Mouse (Mus musculus) lung, postnatal 4 days (tissue): ENCODE results near the gene Foxd3.

Experiments
- DNase-seq, 2 experiments: peaks; one replicate each; pipeline ENCODE4 v3.0.0; 2021

Foxd3 gene

DNA sequence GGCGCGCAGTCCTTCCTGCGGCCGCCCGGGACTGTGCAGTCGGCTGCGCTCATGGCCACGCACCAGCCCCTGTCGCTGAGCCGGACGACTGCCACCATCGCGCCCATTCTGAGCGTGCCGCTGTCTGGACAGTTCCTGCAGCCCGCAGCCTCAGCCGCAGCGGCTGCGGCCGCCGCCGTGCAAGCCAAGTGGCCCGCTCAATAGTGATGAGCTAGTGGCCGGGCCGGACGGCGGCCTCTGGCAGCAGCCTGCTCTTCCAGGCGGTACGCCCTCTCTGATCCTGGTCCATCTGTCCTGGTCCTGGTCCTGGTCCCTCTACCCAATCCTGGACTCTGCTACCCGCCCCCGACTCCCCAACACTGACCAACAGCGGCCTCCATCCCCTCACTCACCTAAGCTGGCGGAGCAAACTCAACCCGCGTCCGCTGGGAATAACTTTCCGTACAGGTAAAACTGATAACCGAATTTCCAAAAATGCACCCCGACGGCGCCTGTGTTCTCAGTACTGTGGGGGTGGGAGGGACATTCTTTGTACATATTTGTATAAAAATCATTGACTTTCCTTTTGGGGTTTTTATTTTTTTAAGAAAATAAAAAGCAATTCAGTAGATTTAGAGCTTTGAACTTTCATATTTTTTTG lies 1.9 kb downstream of the Foxd3 start:
- DNase-seq: peak in 1 of 2 experiments; percentile 9

GRCm38 (mm10) chr4:99658881-99659280 lies 2.8 kb downstream of the Foxd3 start:
- DNase-seq: no peak

DNA sequence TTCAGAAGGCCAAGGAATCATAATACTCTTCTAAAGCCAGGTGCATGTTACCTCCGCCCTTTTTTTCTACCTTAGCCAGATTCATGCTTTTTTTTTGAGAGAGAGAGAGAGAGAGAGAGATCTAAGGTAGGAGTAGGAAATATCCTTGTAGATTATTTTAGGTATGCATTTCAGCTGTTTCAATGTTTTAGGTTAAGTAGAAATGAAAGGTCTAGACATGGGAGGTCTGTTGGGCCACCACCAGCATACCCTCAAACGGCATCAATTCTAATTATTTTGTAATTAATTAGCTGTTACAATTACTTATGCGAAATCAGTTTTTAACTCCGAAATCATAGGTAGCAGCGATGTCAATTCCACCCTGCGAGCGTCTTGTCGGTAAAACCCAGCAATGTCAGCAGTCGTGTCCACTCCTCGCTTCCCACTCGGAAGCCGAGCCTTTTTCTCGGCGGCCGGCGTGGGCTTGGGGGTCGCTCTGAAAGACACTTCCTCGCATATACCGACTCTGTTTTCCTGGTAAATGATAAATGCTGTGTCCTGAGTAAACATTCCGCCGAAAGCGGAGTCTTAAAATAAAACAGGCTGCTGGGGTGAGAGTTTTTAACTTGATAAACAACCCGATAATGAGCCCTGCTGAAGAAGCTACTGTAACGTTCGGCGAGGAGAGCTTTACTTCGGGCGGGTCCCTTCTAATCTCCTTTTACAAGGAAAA lies 3.4 kb downstream of the Foxd3 start:
- no peak for DNase-seq

GRCm38 (mm10) chr4:99660073-99660611 lies 4.0 kb downstream of the Foxd3 start:
- DNase-seq: peak; percentile 22 to 33

DNA sequence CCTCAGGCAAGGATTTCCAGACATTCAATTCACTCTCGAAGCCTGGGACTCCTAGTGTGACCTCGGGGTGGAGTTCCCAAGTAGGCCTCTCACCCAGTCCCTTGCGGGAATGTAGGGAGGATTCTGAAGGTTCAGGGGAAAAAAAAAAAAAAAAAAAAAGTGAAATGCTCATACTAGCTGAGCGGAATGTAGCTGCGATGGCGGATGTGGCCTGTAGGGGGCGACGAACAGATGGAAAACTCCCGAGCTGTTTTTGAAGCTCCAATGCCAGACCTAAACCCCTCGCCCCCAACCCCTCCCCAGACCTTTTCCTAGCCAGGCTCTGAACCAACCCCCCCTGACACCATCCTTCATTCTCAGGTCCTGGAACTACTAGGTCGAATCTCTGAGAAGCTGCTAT lies 4.9 kb downstream of the Foxd3 start:
- DNase-seq: peak; percentile 64 to 76

DNA sequence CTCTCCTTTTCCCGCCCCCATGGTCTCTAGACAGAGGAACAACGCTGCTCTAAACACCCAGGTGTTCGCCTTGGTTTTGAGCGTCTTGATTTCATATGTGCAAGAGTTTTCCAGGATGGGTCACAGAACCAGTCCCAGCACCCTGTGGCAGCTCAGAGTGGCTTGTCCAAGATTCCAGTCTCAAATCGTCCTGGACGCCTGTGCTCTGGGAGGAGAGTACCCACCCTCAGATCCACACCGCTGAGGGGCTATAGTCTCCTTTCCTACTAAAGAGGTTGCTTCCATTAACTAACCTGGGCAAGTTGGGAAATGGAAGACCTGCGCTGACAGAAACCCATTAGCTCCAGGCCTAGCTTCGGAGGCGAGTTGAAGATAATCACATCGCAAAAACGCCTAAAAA lies 5.9 kb downstream of the Foxd3 start:
- no peak for DNase-seq

- DNase-seq: no peak
These were observed 6.3 kb downstream of the Foxd3 start for GRCm38 (mm10) chr4:99662431-99662830.

GRCm38 (mm10) chr4:99662841-99663567 lies 6.9 kb downstream of the Foxd3 start:
- no peak for DNase-seq

DNA sequence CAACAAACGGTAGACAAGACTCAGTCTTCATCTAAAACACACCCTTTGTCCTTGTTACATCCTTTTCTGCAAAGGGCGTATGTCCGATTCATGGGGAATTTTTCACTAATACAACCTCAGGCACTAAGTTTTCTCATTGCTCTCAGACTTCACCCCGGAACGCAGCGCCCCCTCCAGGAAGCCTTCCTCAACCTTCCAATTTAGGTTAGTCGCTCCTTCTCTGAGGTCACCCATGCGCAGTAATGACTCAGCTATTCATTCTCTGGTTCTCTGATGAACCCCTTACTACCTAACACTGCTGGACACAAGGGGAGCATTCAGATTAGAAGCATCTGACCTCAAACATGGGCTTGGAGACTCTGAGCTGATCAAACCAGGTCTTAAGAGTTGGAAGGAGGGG lies 7.6 kb downstream of the Foxd3 start:
- no peak for DNase-seq

DNA sequence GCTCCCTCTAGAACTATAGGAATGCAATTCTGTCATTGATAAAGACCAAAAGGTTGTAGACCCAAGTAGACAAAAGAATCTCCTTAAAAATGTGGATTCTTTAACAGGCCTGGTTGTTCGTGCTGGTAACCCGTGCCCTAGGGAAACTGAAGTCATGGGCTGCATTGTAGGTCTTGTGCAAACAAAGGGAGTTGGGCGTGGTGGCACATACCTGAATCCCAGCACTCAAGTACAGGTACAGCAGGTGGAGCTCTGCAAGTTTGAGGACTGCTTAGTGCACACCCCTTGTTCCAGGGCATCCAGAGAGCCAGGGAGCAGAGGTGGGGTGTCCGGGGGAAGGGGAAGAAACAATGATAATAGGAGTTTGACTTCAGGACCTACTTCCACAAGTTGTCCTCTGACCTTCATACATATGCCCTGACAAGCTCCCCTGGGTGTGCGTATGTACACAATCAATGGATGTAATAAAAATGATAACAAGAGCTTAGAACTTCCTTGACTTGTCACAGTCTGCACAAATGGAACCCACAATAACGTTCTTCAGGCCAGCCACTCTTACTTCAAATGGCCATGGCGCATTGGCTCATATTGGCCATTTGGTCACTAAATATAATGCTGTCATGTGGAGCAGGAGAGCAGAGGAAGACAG lies 14.2 kb downstream of the Foxd3 start:
- DNase-seq: no peak

GRCm38 (mm10) chr4:99675191-99675590 lies 19.1 kb downstream of the Foxd3 start:
- DNase-seq: no peak

DNA sequence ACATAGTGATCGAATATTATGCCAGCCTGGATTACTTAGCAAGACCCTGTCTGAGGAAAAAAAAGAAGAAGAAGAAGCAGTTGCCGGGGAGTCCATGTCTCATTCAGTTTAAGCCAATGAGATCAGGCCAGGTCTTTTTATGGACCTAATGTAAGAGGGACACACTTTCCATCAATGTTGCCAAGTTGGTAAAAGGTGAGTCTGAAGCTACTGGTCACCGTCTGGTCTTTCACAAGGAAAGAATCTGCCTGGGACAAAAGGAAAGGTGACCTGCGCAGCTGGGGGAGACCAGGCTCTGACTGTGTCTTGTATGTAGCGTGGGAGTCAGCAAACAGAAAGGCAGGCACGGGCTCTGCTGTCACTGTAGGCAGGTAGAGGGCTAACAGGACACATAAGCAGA lies 27.8 kb downstream of the Foxd3 start:
- no peak for DNase-seq

- DNase-seq: peak in 1 of 2 experiments; percentile 20
These were observed 30.2 kb downstream of the Foxd3 start for GRCm38 (mm10) chr4:99686308-99686707.
